Mouse (Mus musculus) lung, postnatal 0 days (tissue): ENCODE results near the gene Cacna2d1. TPM values are rescaled to one million over a fixed set of nuclear protein-coding genes. Genes with fewer than 3 reads are reported as not detected.

Experiments
- ATAC-seq: fragments of 200-750 bp; cut with Nextera tagmentation; 2 replicates; pipeline ENCODE4 v1.8.0; 2017; ENCODE audit warnings: moderate library complexity
- DNase-seq: peaks from one replicate; pipeline ENCODE4 v3.0.0-alpha.2; 2016; ENCODE audit warnings: low spot score
- H3K27ac ChIP-seq: fragments of 300-500 bp; sonication (generic); 2 replicates; pipeline ENCODE4 v1.5.1; 2014; ENCODE audit warnings: antibody characterized with exemption, mild to moderate bottlenecking, low read length, mixed read lengths
- H3K27me3 ChIP-seq: fragments of 300-500 bp; sonication (generic); replicated peaks from 2 replicates; pipeline ENCODE4 v1.6.1; 2014; ENCODE audit warnings: low read length, mixed read lengths; ENCODE audit not compliant: insufficient read depth
- H3K36me3 ChIP-seq: fragments of 300-500 bp; sonication (generic); 2 replicates; pipeline ENCODE4 v1.6.1; 2014; ENCODE audit warnings: low read length, mixed read lengths; ENCODE audit not compliant: insufficient read depth
- H3K4me1 ChIP-seq: fragments of 300-500 bp; sonication (generic); 2 replicates; pipeline ENCODE4 v1.6.1; 2014; ENCODE audit warnings: antibody characterized with exemption, low read depth, low read length, mixed read lengths; ENCODE audit not compliant: insufficient read depth
- H3K4me2 ChIP-seq: fragments of 300-500 bp; sonication (generic); replicated peaks from 2 replicates; pipeline ENCODE4 v1.6.1; 2014; ENCODE audit warnings: low read depth, mild to moderate bottlenecking, low read length, moderate library complexity, mixed read lengths
- H3K4me3 ChIP-seq: fragments of 300-500 bp; sonication (generic); 2 replicates; pipeline ENCODE4 v1.5.1; 2014; ENCODE audit warnings: low read depth, low read length
- H3K9ac ChIP-seq: fragments of 300-500 bp; sonication (generic); replicated peaks from 2 replicates; pipeline ENCODE4 v1.6.1; 2014; ENCODE audit warnings: low read depth, mild to moderate bottlenecking
- H3K9me3 ChIP-seq: fragments of 300-500 bp; sonication (generic); 2 replicates; pipeline ENCODE4 v1.6.1; 2016; ENCODE audit warnings: low read length, mixed read lengths
- CTCF ChIP-seq: IDR thresholded peaks from 2 replicates; pipeline ENCODE4 v1.5.1; 2016; ENCODE audit warnings: antibody characterized with exemption, mild to moderate bottlenecking
- EP300 ChIP-seq: IDR thresholded peaks from 2 replicates; pipeline ENCODE4 v1.6.1; 2016; ENCODE audit warnings: antibody characterized with exemption, mild to moderate bottlenecking, control low read depth
- WGBS: fragments of 180-500 bp; shearing (Covaris S2); extraction: QIAGEN DNeasy Blood & Tissue Kit; methylation state at CpG from one replicate; pipeline ENCODE4 v1.1.7; 2014; 5-methylcytosine and 5-hydroxymethylcytosine counted together
- polyA plus RNA-seq: library from polyadenylated mRNA; unstranded; fragments of >200 nt; fragmentation: Nextera tagmentation; extraction: Ambion mirVana; gene quantifications from 2 replicates; pipeline ENCODE4 v1.2.1, GENCODE M21; 2015

Cacna2d1 gene
- polyA plus RNA-seq, 1 experiment from 2014 or later, result 8.4 TPM

GRCm38 (mm10) chr5:15979225-15979624 lies 44.7 kb downstream of the Cacna2d1 start:
- WGBS, result 94% methylated on average over 2 of the region's 2 CpGs
- DNase-seq (no peak), ATAC-seq (no peak)
- H3K4me2 ChIP-seq, result no peak overlapping the region
- H3K4me3 ChIP-seq, result no peak overlapping the region
- no peak overlapping the region for H3K27ac ChIP-seq
- no peak for TF ChIP-seq CTCF
- no peaks in the 10 kb centered on the region for H3K27me3 ChIP-seq
- H3K9me3 ChIP-seq, result no peaks in the 10 kb centered on the region
- no peaks in the 10 kb centered on the region for H3K36me3 ChIP-seq
- no peak overlapping the region for H3K9ac ChIP-seq
- no peaks in the 10 kb centered on the region for H3K4me1 ChIP-seq

GRCm38 (mm10) chr5:15982573-15982972 lies 48.1 kb downstream of the Cacna2d1 start:
- Histone ChIP-seq H3K9ac (no peak overlapping the region), H3K9me3 (no peaks in the 10 kb centered on the region), H3K4me3 (no peak overlapping the region), H3K27ac (no peak overlapping the region), H3K4me1 (no peaks in the 10 kb centered on the region), H3K27me3 (no peaks in the 10 kb centered on the region), H3K4me2 (no peak overlapping the region), H3K36me3 (no peaks in the 10 kb centered on the region)
- TF ChIP-seq EP300, result no peak
- no peak for TF ChIP-seq CTCF
- no peak for DNase-seq
- WGBS, result 43% methylated on average over 4 of the region's 4 CpGs
- ATAC-seq, result no peak

GRCm38 (mm10) chr5:15983354-15983753 lies 48.9 kb downstream of the Cacna2d1 start:
- Histone ChIP-seq H3K27me3 (no peaks in the 10 kb centered on the region), H3K4me2 (no peak overlapping the region), H3K4me3 (no peak overlapping the region), H3K9ac (no peak overlapping the region), H3K9me3 (no peaks in the 10 kb centered on the region), H3K36me3 (no peaks in the 10 kb centered on the region), H3K4me1 (no peaks in the 10 kb centered on the region), H3K27ac (no peak overlapping the region)
- TF ChIP-seq EP300 (no peak), CTCF (no peak)
- 35% methylated on average over 5 of the region's 5 CpGs for WGBS
- ATAC-seq (no peak), DNase-seq (no peak)

GRCm38 (mm10) chr5:15985228-15985858 lies 50.9 kb downstream of the Cacna2d1 start:
- no peaks in the 10 kb centered on the region for H3K36me3 ChIP-seq
- no peaks in the 10 kb centered on the region for H3K4me1 ChIP-seq
- no peaks in the 10 kb centered on the region for H3K27me3 ChIP-seq
- DNase-seq, result no peak
- H3K4me3 ChIP-seq, result no peak overlapping the region
- no peak overlapping the region for H3K27ac ChIP-seq
- WGBS, result 84% methylated on average over 7 of the region's 7 CpGs
- H3K9me3 ChIP-seq, result no peaks in the 10 kb centered on the region
- no peak for TF ChIP-seq CTCF
- no peak for TF ChIP-seq EP300
- no peak overlapping the region for H3K9ac ChIP-seq
- no peak for ATAC-seq
- H3K4me2 ChIP-seq, result no peak overlapping the region

GRCm38 (mm10) chr5:15985901-15986300 lies 51.4 kb downstream of the Cacna2d1 start:
- ATAC-seq (no peak), DNase-seq (no peak)
- Histone ChIP-seq H3K27me3 (no peaks in the 10 kb centered on the region), H3K4me2 (no peak overlapping the region), H3K36me3 (no peaks in the 10 kb centered on the region), H3K4me1 (no peaks in the 10 kb centered on the region), H3K9me3 (no peaks in the 10 kb centered on the region), H3K9ac (no peak overlapping the region), H3K27ac (no peak overlapping the region), H3K4me3 (no peak overlapping the region)
- WGBS, result 48% methylated on average over 4 of the region's 4 CpGs
- TF ChIP-seq CTCF (no peak), EP300 (no peak)

GRCm38 (mm10) chr5:15991428-15992139 lies 57.1 kb downstream of the Cacna2d1 start:
- H3K9me3 ChIP-seq, result no peaks in the 10 kb centered on the region
- H3K4me1 ChIP-seq, result no peaks in the 10 kb centered on the region
- DNase-seq (no peak), ATAC-seq (no peak)
- no peak overlapping the region for H3K4me3 ChIP-seq
- no peak overlapping the region for H3K27ac ChIP-seq
- WGBS, result 71% methylated on average over 12 of the region's 12 CpGs
- TF ChIP-seq CTCF, result no peak
- no peak for TF ChIP-seq EP300
- H3K9ac ChIP-seq, result no peak overlapping the region
- H3K4me2 ChIP-seq, result no peak overlapping the region
- H3K36me3 ChIP-seq, result no peaks in the 10 kb centered on the region
- H3K27me3 ChIP-seq, result no peaks in the 10 kb centered on the region
